Mouse (Mus musculus) E14TG2a.4 (cell line): ENCODE results near the gene Nab1.

Source experiments
- CTCF ChIP-seq: conservative IDR thresholded peaks from 2 replicates; pipeline ENCODE4 v1.5.1; 2014; ENCODE audit warnings: low read length
- NANOG ChIP-seq: IDR thresholded peaks from 2 replicates; pipeline ENCODE4 v1.6.1; 2014; ENCODE audit warnings: borderline replicate concordance, low read length, mixed read lengths

- TF ChIP-seq CTCF = no peak
- TF ChIP-seq NANOG = no peak
These were observed 29.5 kb upstream of the Nab1 start for GRCm38 (mm10) chr1:52529933-52530332.
